Mouse (Mus musculus) heart, embryonic 12.5 days (tissue): ENCODE measurements around the gene Dnase1l2. TPM values are rescaled to one million over a fixed set of nuclear protein-coding genes. Genes with fewer than 3 reads are reported as not detected.

Experiments
- ATAC-seq: fragments of 200-750 bp; cut with Nextera tagmentation; 2 replicates; pipeline ENCODE4 v1.8.0; 2017; ENCODE audit warnings: moderate TSS enrichment, moderate library complexity; ENCODE audit not compliant: insufficient number of reproducible peaks, low FRiP score
- H3K27ac ChIP-seq: fragments of 300-500 bp; sonication (generic); 2 replicates; pipeline ENCODE4 v1.5.1; 2016; ENCODE audit warnings: mild to moderate bottlenecking, moderate library complexity; ENCODE audit not compliant: poor library complexity, severe bottlenecking
- H3K27me3 ChIP-seq: fragments of 300-500 bp; sonication (generic); replicated peaks from 2 replicates; pipeline ENCODE4 v1.6.1; 2016; ENCODE audit warnings: mild to moderate bottlenecking, moderate library complexity
- H3K36me3 ChIP-seq: fragments of 300-500 bp; sonication (generic); 2 replicates; pipeline ENCODE4 v1.6.1; 2016; ENCODE audit warnings: mild to moderate bottlenecking, moderate library complexity
- H3K4me1 ChIP-seq: fragments of 300-500 bp; sonication (generic); replicated peaks from 2 replicates; pipeline ENCODE4 v1.6.1; 2016; ENCODE audit warnings: mild to moderate bottlenecking
- H3K4me2 ChIP-seq: fragments of 300-500 bp; sonication (generic); 2 replicates; pipeline ENCODE4 v1.6.1; 2016; ENCODE audit warnings: mild to moderate bottlenecking, moderate library complexity
- H3K4me3 ChIP-seq: fragments of 300-500 bp; sonication (generic); 2 replicates; pipeline ENCODE4 v1.5.1; 2016; ENCODE audit warnings: mild to moderate bottlenecking
- H3K9ac ChIP-seq: fragments of 300-500 bp; sonication (generic); 2 replicates; pipeline ENCODE4 v1.6.1; 2016; ENCODE audit warnings: mild to moderate bottlenecking, moderate library complexity
- H3K9me3 ChIP-seq: fragments of 300-500 bp; sonication (generic); replicated peaks from 2 replicates; pipeline ENCODE4 v1.6.1; 2016; ENCODE audit warnings: mild to moderate bottlenecking, moderate library complexity
- WGBS: fragments of 180-500 bp; shearing (Covaris S2); methylation state at CpG from one replicate; pipeline ENCODE4 v1.1.7; 2016; 5-methylcytosine and 5-hydroxymethylcytosine counted together
- polyA plus RNA-seq: library from polyadenylated mRNA; unstranded; fragments of >200 nt; fragmentation: Nextera tagmentation; extraction: Ambion mirVana; gene quantifications from 2 replicates; pipeline ENCODE4 v1.2.1, GENCODE M21; 2016

Gene Dnase1l2
- polyA plus RNA-seq, 1 experiment from 2014 or later: 2.3 TPM

DNA sequence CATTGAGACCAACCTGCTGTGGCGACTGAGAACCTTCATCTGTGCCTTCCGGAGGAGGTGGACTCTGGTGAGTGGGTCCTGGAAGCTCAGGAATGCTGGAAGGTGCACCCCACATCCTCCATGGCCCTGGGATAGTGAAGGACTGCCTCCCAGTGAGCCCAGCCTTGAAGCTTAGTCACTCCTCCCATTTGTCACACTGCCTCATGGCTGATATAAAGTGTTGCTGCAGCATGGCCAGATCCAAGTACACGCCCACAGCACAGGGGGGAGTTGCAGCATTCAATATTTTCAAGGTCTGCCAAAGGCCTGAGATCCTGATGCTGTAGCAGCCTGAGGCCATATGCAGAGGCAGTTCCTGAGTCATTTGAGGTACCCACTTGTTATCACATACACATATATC, 40.5 kb downstream of the Dnase1l2 start:
- Histone ChIP-seq H3K27ac (no peak overlapping the region), H3K4me1 (no peaks in the 10 kb centered on the region), H3K4me2 (no peak overlapping the region), H3K9me3 (no peaks in the 10 kb centered on the region), H3K9ac (no peak overlapping the region), H3K27me3 (no peaks in the 10 kb centered on the region), H3K36me3 (peaks cover 48% of the 10 kb centered on the region), H3K4me3 (no peak overlapping the region)
- ATAC-seq: no peak
- 79% methylated on average over 3 of the region's 3 CpGs for WGBS

DNA sequence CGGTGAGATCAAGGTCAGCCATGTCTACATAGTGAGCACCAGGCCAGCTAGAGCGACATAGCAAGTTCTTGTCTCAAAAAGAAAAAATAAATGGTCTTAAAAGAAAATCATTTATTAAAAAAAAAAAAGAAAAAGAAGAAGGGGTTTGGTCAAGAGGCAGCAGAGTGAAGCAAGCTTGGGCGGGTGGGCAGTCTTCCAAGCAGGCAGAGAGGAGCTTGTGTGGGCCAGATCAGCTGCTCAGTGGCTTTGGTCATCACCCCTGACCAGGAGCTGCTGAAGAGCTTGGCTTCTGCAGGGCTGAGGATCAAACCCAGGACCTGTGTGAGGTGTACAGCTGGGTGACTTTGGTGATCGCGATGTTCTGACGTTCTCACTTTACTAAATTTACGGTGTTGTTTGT, 48.4 kb downstream of the Dnase1l2 start:
- H3K27ac ChIP-seq: no peak overlapping the region
- H3K9ac ChIP-seq: no peak overlapping the region
- 86% methylated on average over 7 of the region's 7 CpGs for WGBS
- no peak overlapping the region for H3K4me2 ChIP-seq
- ATAC-seq: no peak
- no peaks in the 10 kb centered on the region for H3K9me3 ChIP-seq
- no peaks in the 10 kb centered on the region for H3K4me1 ChIP-seq
- no peak overlapping the region for H3K4me3 ChIP-seq
- H3K27me3 ChIP-seq: no peaks in the 10 kb centered on the region
- H3K36me3 ChIP-seq: peaks cover 12% of the 10 kb centered on the region

DNA sequence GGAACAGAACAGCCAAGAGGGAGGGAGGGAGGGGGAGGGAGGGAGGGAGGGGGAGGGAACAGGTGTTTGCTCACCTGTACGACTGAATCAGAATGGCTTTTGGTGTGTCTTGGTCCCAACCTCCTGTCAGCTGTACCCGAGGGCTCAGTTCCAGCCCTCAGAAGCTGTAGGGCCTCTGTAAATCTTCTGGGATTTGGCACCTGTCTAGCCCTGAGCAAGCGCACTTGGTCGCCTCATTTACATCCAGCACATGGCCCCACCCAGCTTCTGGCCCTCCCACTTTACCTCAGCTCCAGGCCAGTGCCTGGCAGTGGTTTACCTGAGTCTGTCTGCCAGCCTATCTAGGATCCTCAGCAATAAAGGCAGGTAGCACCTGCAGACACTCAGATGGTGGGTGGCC, 49.4 kb downstream of the Dnase1l2 start:
- Histone ChIP-seq H3K27ac (no peak overlapping the region), H3K9ac (no peak overlapping the region), H3K27me3 (no peaks in the 10 kb centered on the region), H3K4me1 (no peaks in the 10 kb centered on the region), H3K4me3 (no peak overlapping the region), H3K9me3 (no peaks in the 10 kb centered on the region), H3K4me2 (no peak overlapping the region), H3K36me3 (peaks cover 14% of the 10 kb centered on the region)
- ATAC-seq: no peak
- 43% methylated on average over 4 of the region's 4 CpGs for WGBS

DNA sequence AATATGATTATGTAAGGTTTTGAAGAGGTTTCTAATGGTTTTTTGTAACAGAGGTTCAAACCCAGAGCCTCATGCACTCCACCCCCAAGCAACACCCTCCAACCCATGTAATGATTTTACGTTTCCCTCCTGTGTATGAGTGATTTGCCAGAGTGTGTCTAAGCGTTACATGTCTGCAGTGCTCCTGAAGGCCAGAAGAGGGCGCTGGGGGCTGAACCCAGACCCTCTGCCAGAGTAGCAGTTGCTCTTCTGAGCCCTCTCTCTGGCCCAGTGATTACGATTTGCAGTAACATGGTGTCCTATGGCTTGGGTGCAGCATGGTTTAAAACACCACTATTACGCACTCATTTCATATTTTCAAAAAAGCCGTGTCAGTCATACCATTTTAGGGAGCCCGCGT, 51.8 kb downstream of the Dnase1l2 start:
- Histone ChIP-seq H3K27me3 (no peaks in the 10 kb centered on the region; the same call in 1 of the 2 replicates), H3K9ac (no peak overlapping the region), H3K27ac (no peak overlapping the region), H3K36me3 (peaks cover 27% of the 10 kb centered on the region), H3K4me1 (no peaks in the 10 kb centered on the region), H3K4me2 (no peak overlapping the region), H3K9me3 (no peaks in the 10 kb centered on the region), H3K4me3 (no peak overlapping the region)
- WGBS: 68% methylated on average over 8 of the region's 8 CpGs
- ATAC-seq: no peak

Other genes starting within 250 kb of the Dnase1l2 start
- gene Tbc1d24, start 237.5 kb downstream of the Dnase1l2 start, polyA plus RNA-seq: 5.1 and 5.3 TPM in 2 replicates
- 2.0 and 2.6 TPM in 2 replicates for gene Ntn3, start 233.6 kb downstream of the Dnase1l2 start, polyA plus RNA-seq
- 6.0 and 7.5 TPM in 2 replicates for gene Tedc2, start 222.3 kb downstream of the Dnase1l2 start, polyA plus RNA-seq
- 49.4 and 55.8 TPM in 2 replicates for gene Ccnf, start 191.6 kb downstream of the Dnase1l2 start, polyA plus RNA-seq
- not detected in 2 replicates for gene Abca17, start 92.0 kb downstream of the Dnase1l2 start, polyA plus RNA-seq
- gene Abca3, start 91.2 kb downstream of the Dnase1l2 start, polyA plus RNA-seq: 9.4 and 9.7 TPM in 2 replicates
- gene Rnps1, start 28.5 kb downstream of the Dnase1l2 start, polyA plus RNA-seq: 246 and 247 TPM in 2 replicates
- gene Eci1, start 16.5 kb downstream of the Dnase1l2 start, polyA plus RNA-seq: 209 and 215 TPM in 2 replicates
- 22.2 and 22.5 TPM in 2 replicates for gene E4f1, start 27.2 kb upstream of the Dnase1l2 start, polyA plus RNA-seq
- 71.9 and 73.7 TPM in 2 replicates for gene Pgp, start 27.3 kb upstream of the Dnase1l2 start, polyA plus RNA-seq
- not detected in 2 replicates for gene Bricd5, start 30.8 kb upstream of the Dnase1l2 start, polyA plus RNA-seq
- gene Mlst8, start 36.0 kb upstream of the Dnase1l2 start, polyA plus RNA-seq: 17.8 and 20.5 TPM in 2 replicates
- gene Caskin1, start 45.5 kb upstream of the Dnase1l2 start, polyA plus RNA-seq: 0.64 and 0.77 TPM in 2 replicates
- 71.8 and 81.4 TPM in 2 replicates for gene Traf7, start 84.8 kb upstream of the Dnase1l2 start, polyA plus RNA-seq
- gene Rab26, start 91.1 kb upstream of the Dnase1l2 start, polyA plus RNA-seq: 1.2 TPM in 2 replicates
- 18.1 and 18.9 TPM in 2 replicates for gene Pkd1, start 106.7 kb upstream of the Dnase1l2 start, polyA plus RNA-seq
- 66.5 and 74.6 TPM in 2 replicates for gene Tsc2, start 189.5 kb upstream of the Dnase1l2 start, polyA plus RNA-seq
- gene Nthl1, start 189.6 kb upstream of the Dnase1l2 start, polyA plus RNA-seq: 7.8 and 8.3 TPM in 2 replicates
- 56.6 and 59.7 TPM in 2 replicates for gene Slc9a3r2, start 207.2 kb upstream of the Dnase1l2 start, polyA plus RNA-seq
- not detected in 2 replicates for gene Npw, start 215.4 kb upstream of the Dnase1l2 start, polyA plus RNA-seq
- gene Zfp598, start 226.6 kb upstream of the Dnase1l2 start, polyA plus RNA-seq: 20.1 and 21.2 TPM in 2 replicates
- 0.68 and 1.0 TPM in 2 replicates for gene Syngr3, start 246.8 kb upstream of the Dnase1l2 start, polyA plus RNA-seq